Mouse (Mus musculus) heart, embryonic 15.5 days (tissue): Measurements from ENCODE around the gene Gse1. TPM values are rescaled to one million over a fixed set of nuclear protein-coding genes. Genes with fewer than 3 reads are reported as not detected.

Experiments used
- ATAC-seq: fragments of 200-750 bp; cut with Nextera tagmentation; replicated peaks from 2 replicates; pipeline ENCODE4 v1.8.0; 2017; ENCODE audit warnings: low read depth, moderate TSS enrichment; ENCODE audit not compliant: insufficient number of reproducible peaks, insufficient read depth, low FRiP score
- H3K27ac ChIP-seq: fragments of 300-500 bp; sonication (generic); 2 replicates; pipeline ENCODE4 v1.5.1; 2015; ENCODE audit warnings: mild to moderate bottlenecking, inconsistent platforms
- H3K27me3 ChIP-seq: fragments of 300-500 bp; sonication (generic); 2 replicates; pipeline ENCODE4 v1.6.1; 2015; ENCODE audit warnings: inconsistent platforms
- H3K36me3 ChIP-seq: fragments of 300-500 bp; sonication (generic); 2 replicates; pipeline ENCODE4 v1.6.1; 2015; ENCODE audit warnings: mild to moderate bottlenecking, inconsistent platforms
- H3K4me1 ChIP-seq: fragments of 300-500 bp; sonication (generic); replicated peaks from 2 replicates; pipeline ENCODE4 v1.6.1; 2015; ENCODE audit warnings: inconsistent platforms
- H3K4me2 ChIP-seq: fragments of 300-500 bp; sonication (generic); 2 replicates; pipeline ENCODE4 v1.6.1; 2015; ENCODE audit warnings: inconsistent platforms, mild to moderate bottlenecking, moderate library complexity
- H3K4me3 ChIP-seq: fragments of 300-500 bp; sonication (generic); 2 replicates; pipeline ENCODE4 v1.5.1; 2015; ENCODE audit warnings: mild to moderate bottlenecking, inconsistent platforms
- H3K9ac ChIP-seq: fragments of 300-500 bp; sonication (generic); 2 replicates; pipeline ENCODE4 v1.6.1; 2015; ENCODE audit warnings: mild to moderate bottlenecking, inconsistent platforms
- H3K9me3 ChIP-seq: fragments of 300-500 bp; sonication (generic); replicated peaks from 2 replicates; pipeline ENCODE4 v1.6.1; 2016; ENCODE audit warnings: inconsistent platforms
- WGBS: fragments of 180-500 bp; shearing (Covaris S2); methylation state at CpG from one replicate; pipeline ENCODE4 v1.1.7; 2015; ENCODE audit warnings: mixed read lengths; 5-methylcytosine and 5-hydroxymethylcytosine counted together
- polyA plus RNA-seq: library from polyadenylated mRNA; unstranded; fragments of >200 nt; fragmentation: Nextera tagmentation; extraction: Ambion mirVana; gene quantifications from 2 replicates; pipeline ENCODE4 v1.2.1, GENCODE M21; 2015

The Gse1 gene
- polyA plus RNA-seq, 1 experiment from 2014 or later: 8.9 TPM

DNA sequence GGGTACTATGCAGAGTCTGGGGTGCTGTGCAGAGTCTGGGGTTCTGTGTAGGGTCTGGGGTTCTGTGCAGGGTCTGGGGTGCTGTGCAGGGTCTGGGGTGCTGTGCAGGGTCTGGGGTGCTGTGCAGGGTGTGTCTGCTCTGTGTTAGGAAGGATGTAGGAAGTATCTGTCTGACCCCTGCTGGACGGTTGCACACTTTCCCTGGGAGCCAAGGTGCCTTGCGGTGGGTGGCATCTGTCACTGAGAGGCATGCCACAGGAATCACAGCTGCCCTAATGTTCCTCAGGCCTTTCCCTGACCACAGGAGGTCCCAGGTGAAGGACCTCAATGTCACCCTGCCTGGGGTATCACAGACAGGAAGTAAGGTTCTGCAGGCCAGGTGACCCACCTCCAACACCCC is 278.3 kb downstream of the Gse1 start:
- ATAC-seq: no peak
- Histone ChIP-seq H3K27ac (no peak overlapping the region), H3K36me3 (no peaks in the 10 kb centered on the region), H3K9me3 (no peaks in the 10 kb centered on the region), H3K27me3 (no peaks in the 10 kb centered on the region), H3K9ac (no peak overlapping the region), H3K4me3 (no peak overlapping the region), H3K4me1 (peaks cover 89% of the 10 kb centered on the region), H3K4me2 (no peak overlapping the region)
- 52% methylated on average over 2 of the region's 2 CpGs for WGBS

GRCm38 (mm10) chr8:120507290-120507689 is 279.0 kb downstream of the Gse1 start:
- Histone ChIP-seq H3K4me3 (no peak overlapping the region), H3K9ac (no peak overlapping the region), H3K4me1 (peaks cover 95% of the 10 kb centered on the region), H3K27me3 (no peaks in the 10 kb centered on the region), H3K27ac (no peak overlapping the region), H3K9me3 (no peaks in the 10 kb centered on the region), H3K36me3 (no peaks in the 10 kb centered on the region), H3K4me2 (no peak overlapping the region)
- whole genome bisulfite sequencing: 86% methylated on average over 9 of the region's 9 CpGs
- no peak for ATAC-seq

DNA sequence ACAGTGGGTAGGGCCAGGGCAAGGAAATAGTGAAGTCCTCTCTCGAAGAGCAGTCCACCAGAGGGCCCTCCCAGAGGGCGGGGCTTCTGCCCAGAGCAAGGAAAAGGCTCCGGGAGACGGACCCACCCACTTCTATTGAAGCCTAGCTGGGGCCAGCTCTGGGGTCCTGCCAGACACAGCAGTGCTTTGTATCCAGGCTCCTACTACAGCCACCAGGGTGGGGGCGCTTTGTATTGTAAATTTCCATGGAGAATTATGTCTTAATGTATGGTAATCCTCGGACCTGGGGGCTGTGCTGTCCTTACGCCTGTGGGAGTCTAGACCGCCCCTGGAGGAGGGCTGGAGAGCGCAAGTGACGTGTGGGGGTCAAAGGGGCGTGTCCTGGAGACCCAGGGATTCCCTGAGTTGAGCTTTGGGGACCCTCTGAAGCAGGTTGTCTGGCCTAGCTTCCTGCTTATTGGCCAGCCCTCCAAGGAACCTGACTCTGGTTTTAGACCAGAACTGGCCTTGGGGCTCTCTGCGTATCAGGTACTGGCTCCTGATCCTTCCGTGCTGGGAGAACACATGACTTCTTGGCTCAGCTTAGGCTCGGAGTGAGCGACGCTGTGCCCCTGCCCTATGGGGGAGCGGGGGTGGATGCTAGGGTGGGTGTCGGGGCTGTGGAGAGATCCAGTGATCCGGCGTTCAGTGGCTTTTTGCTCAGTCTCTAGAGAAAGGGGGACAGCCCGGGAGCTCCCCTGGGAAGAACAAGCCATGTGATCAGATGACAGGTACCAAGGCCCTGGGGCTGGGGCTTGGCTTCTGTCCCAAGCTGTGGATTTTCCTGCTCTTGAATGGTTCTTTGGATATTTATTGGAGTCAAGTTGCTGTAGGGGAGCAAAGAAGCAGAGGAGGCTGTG is 281.1 kb downstream of the Gse1 start:
- 9% methylated on average over 21 of the region's 21 CpGs for WGBS
- Histone ChIP-seq H3K4me3 (peak overlapping the region; percentile 24), H3K4me2 (peak overlapping the region; percentile 63), H3K27ac (peak overlapping the region; percentile 50), H3K9ac (peak overlapping the region; percentile 28; the same call in 1 of the 2 replicates), H3K9me3 (no peaks in the 10 kb centered on the region), H3K4me1 (peaks cover 94% of the 10 kb centered on the region), H3K36me3 (no peaks in the 10 kb centered on the region), H3K27me3 (no peaks in the 10 kb centered on the region)
- peak; percentile 37; the same call in 1 of the 2 replicates for ATAC-seq

GRCm38 (mm10) chr8:120510035-120510416 is 281.8 kb downstream of the Gse1 start:
- H3K4me2 ChIP-seq: peak overlapping the region; percentile 63
- ATAC-seq: no peak
- no peaks in the 10 kb centered on the region for H3K27me3 ChIP-seq
- no peak overlapping the region for H3K9ac ChIP-seq
- H3K27ac ChIP-seq: peak overlapping the region; percentile 50
- no peaks in the 10 kb centered on the region for H3K36me3 ChIP-seq
- 27% methylated on average over 4 of the region's 6 CpGs for WGBS
- H3K4me1 ChIP-seq: peaks cover 87% of the 10 kb centered on the region
- no peaks in the 10 kb centered on the region for H3K9me3 ChIP-seq
- peak overlapping the region; percentile 24; the same call in 1 of the 2 replicates for H3K4me3 ChIP-seq

- 13% methylated on average over 5 of the region's 5 CpGs for WGBS
- ATAC-seq: 0 out of 2 replicates have a peak, but pooled peaks have one; percentile 11
- Histone ChIP-seq H3K36me3 (no peaks in the 10 kb centered on the region), H3K4me2 (0 out of 2 replicates have a peak overlapping the region, but pooled peaks have one; percentile 1), H3K27ac (peak overlapping the region; percentile 68), H3K9ac (0 out of 2 replicates have a peak overlapping the region, but pooled peaks have one; percentile 7), H3K4me1 (peaks cover 86% of the 10 kb centered on the region), H3K9me3 (no peaks in the 10 kb centered on the region), H3K4me3 (no peak overlapping the region), H3K27me3 (no peaks in the 10 kb centered on the region)
Measured at GRCm38 (mm10) chr8:120510863-120511457, 282.7 kb downstream of the Gse1 start.

DNA sequence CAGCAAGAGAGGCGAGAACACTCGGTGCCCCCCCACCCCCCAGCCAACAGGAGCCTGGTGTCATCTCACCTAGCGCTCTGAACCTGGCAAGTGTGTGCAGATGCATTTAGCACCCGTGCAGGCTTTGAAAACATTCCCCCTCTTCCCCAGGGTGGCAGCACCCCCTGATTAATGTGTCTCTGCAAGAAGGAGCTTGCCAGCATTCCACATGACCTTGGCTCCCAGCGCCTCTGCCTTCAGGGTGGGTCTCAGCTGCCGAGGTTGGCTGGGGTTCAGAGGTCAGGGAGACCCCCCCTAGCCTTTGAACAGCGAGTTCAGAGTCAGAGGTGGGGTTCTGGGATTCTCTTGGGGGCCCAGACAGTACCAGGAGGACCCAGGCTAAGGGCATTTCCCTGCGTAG is 283.5 kb downstream of the Gse1 start:
- H3K4me2 ChIP-seq: no peak overlapping the region
- 44% methylated on average over 8 of the region's 8 CpGs for WGBS
- no peak overlapping the region for H3K4me3 ChIP-seq
- no peaks in the 10 kb centered on the region for H3K9me3 ChIP-seq
- ATAC-seq: no peak
- H3K9ac ChIP-seq: 0 out of 2 replicates have a peak overlapping the region, but pooled peaks have one; percentile 7
- H3K27ac ChIP-seq: peak overlapping the region; percentile 68
- H3K4me1 ChIP-seq: peaks cover 86% of the 10 kb centered on the region
- H3K27me3 ChIP-seq: no peaks in the 10 kb centered on the region
- no peaks in the 10 kb centered on the region for H3K36me3 ChIP-seq

GRCm38 (mm10) chr8:120512326-120512725 is 284.1 kb downstream of the Gse1 start:
- H3K27ac ChIP-seq: peak overlapping the region; percentile 68; the same call in 1 of the 2 replicates
- H3K9ac ChIP-seq: no peak overlapping the region
- H3K4me1 ChIP-seq: peaks cover 90% of the 10 kb centered on the region
- H3K4me3 ChIP-seq: no peak overlapping the region
- H3K36me3 ChIP-seq: no peaks in the 10 kb centered on the region
- no peak overlapping the region for H3K4me2 ChIP-seq
- no peak for ATAC-seq
- H3K27me3 ChIP-seq: no peaks in the 10 kb centered on the region
- 59% methylated on average over 11 of the region's 11 CpGs for WGBS
- H3K9me3 ChIP-seq: no peaks in the 10 kb centered on the region

DNA sequence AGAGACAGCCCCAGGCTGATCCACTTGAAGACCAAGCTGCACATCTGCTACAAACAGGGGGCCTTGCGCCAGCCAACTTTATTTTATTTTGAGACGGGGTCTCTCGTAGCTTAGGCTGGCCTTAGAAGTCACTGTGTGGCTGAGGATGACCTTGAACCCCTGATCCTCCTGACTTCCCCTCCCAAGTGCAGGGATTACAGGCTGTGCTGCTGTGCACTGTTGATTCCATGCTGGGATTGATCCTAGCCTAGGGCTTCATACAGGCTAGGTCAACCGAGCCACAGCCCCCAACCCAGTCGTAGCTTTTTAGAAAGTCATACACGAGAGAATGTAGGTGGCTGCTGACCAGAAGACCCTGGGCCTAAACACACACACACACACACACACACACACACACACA is 284.9 kb downstream of the Gse1 start:
- WGBS: 61% methylated on average over 6 of the region's 6 CpGs
- Histone ChIP-seq H3K4me1 (peaks cover 90% of the 10 kb centered on the region), H3K4me3 (no peak overlapping the region), H3K27me3 (no peaks in the 10 kb centered on the region), H3K36me3 (no peaks in the 10 kb centered on the region), H3K9me3 (no peaks in the 10 kb centered on the region), H3K9ac (no peak overlapping the region), H3K27ac (no peak overlapping the region), H3K4me2 (no peak overlapping the region)
- ATAC-seq: no peak

GRCm38 (mm10) chr8:120513638-120514461 is 285.6 kb downstream of the Gse1 start:
- H3K27ac ChIP-seq: peak overlapping the region; percentile 48
- no peak overlapping the region for H3K4me3 ChIP-seq
- H3K36me3 ChIP-seq: no peaks in the 10 kb centered on the region
- ATAC-seq: no peak
- WGBS: 51% methylated on average over 26 of the region's 26 CpGs
- peaks cover 90% of the 10 kb centered on the region for H3K4me1 ChIP-seq
- H3K9ac ChIP-seq: peak overlapping the region; percentile 8; the same call in 1 of the 2 replicates
- no peaks in the 10 kb centered on the region for H3K27me3 ChIP-seq
- H3K4me2 ChIP-seq: no peak overlapping the region
- no peaks in the 10 kb centered on the region for H3K9me3 ChIP-seq

DNA sequence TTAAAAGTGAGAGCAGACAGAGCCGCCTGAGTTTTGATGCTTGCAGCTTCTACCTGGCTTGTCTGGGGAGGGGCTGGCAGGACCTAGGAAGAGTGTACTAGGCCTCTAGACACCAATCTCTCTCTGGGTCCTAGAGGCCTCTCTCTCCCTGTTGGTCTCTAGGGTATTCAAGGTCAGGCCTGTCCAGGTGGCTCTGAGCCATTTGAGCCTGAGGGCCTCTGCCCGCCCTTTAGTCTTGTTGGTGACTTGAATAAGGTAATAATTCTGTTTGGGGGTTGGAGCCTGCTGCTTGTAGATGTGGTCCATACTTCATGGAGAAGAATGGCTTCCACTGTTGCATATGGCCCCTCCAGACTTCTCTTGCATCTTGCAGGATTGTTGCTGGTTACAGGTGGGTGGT is 287.0 kb downstream of the Gse1 start:
- Histone ChIP-seq H3K4me3 (no peak overlapping the region), H3K27me3 (no peaks in the 10 kb centered on the region), H3K27ac (no peak overlapping the region), H3K4me2 (no peak overlapping the region), H3K4me1 (peaks cover 90% of the 10 kb centered on the region), H3K9me3 (no peaks in the 10 kb centered on the region), H3K9ac (no peak overlapping the region), H3K36me3 (no peaks in the 10 kb centered on the region)
- ATAC-seq: no peak
- 91% methylated on average over 2 of the region's 2 CpGs for WGBS

- Histone ChIP-seq H3K9ac (no peak overlapping the region), H3K27me3 (no peaks in the 10 kb centered on the region), H3K4me3 (no peak overlapping the region), H3K4me1 (peaks cover 90% of the 10 kb centered on the region), H3K27ac (peak overlapping the region; percentile 72), H3K4me2 (no peak overlapping the region), H3K9me3 (no peaks in the 10 kb centered on the region), H3K36me3 (no peaks in the 10 kb centered on the region)
- WGBS: 84% methylated on average over 6 of the region's 6 CpGs
- ATAC-seq: no peak
Measured at GRCm38 (mm10) chr8:120515650-120516049, 287.4 kb downstream of the Gse1 start.
